24 mouse cellular contexts compared by ENCODE assay signal in genomic region chr7:96203812-96204560, GRCm38 (mm10). TPM values are rescaled to one million over a fixed set of nuclear protein-coding genes. Genes with fewer than 3 reads are reported as not detected.
A peak's percentile ranks its signal among the peaks of the same experiment; 100 is the strongest.
DNase-seq lines count a peak whose midpoint lies in the region; ATAC-seq lines count a peak whose summit lies in the region.
"Had no signal": no experiment of that assay in that cellular context is flagged by ENCODE, and none has a peak within 500 bp of the region (broad histone marks: within the 10 kb centered on the region; RNA-seq: fewer than 3 reads in every experiment).

No protein-coding gene starts in this region.

- H3K27ac ChIP-seq in midbrain, embryonic 11.5 days (ENCODE audit: low read depth, low read length), result no peak overlapping the region
- no peak overlapping the region for H3K27ac ChIP-seq in midbrain, embryonic 13.5 days
- H3K27ac ChIP-seq: embryonic facial prominence, embryonic 12.5 days; embryonic facial prominence, embryonic 15.5 days; hindbrain, embryonic 12.5 days; hindbrain, embryonic 15.5 days had no signal

- H3K9me3 ChIP-seq in midbrain, embryonic 11.5 days (ENCODE audit: control insufficient read depth, low read length), result no peaks in the 10 kb centered on the region
- H3K9me3 ChIP-seq in midbrain, embryonic 13.5 days, result no peaks in the 10 kb centered on the region
- H3K9me3 ChIP-seq: embryonic facial prominence, embryonic 12.5 days; embryonic facial prominence, embryonic 15.5 days; hindbrain, embryonic 12.5 days; hindbrain, embryonic 15.5 days had no signal

- no peak for ATAC-seq in midbrain, embryonic 11.5 days (ENCODE audit: low FRiP score)
- no peak for ATAC-seq in midbrain, embryonic 13.5 days
- ATAC-seq: activated CD4-positive, CD25-positive, alpha-beta regulatory T cell, adult 4 months; CD4-positive, CD25-positive, alpha-beta regulatory T cell, adult 4 months; forebrain, embryonic 14.5 days; forebrain, postnatal 0 days; intestine, postnatal 0 days; Patski had no signal

- H3K36me3 ChIP-seq in midbrain, embryonic 11.5 days (ENCODE audit: control insufficient read depth, insufficient read depth, low read length), result no peaks in the 10 kb centered on the region
- H3K36me3 ChIP-seq in midbrain, embryonic 13.5 days, result no peaks in the 10 kb centered on the region
- H3K36me3 ChIP-seq: embryonic facial prominence, embryonic 12.5 days; embryonic facial prominence, embryonic 15.5 days; hindbrain, embryonic 12.5 days; hindbrain, embryonic 15.5 days had no signal

- H3K9ac ChIP-seq in midbrain, embryonic 11.5 days (ENCODE audit: low read length), result no peak overlapping the region
- no peak overlapping the region for H3K9ac ChIP-seq in midbrain, embryonic 13.5 days (replicated peaks)
- H3K9ac ChIP-seq: embryonic facial prominence, embryonic 12.5 days; embryonic facial prominence, embryonic 15.5 days; forebrain, postnatal 0 days; hindbrain, embryonic 12.5 days; hindbrain, embryonic 15.5 days had no signal

- no peak overlapping the region for H3K4me2 ChIP-seq in midbrain, embryonic 11.5 days
- H3K4me2 ChIP-seq in midbrain, embryonic 13.5 days (replicated peaks), result no peak overlapping the region
- H3K4me2 ChIP-seq: embryonic facial prominence, embryonic 12.5 days; embryonic facial prominence, embryonic 15.5 days; heart, embryonic 11.5 days; hindbrain, embryonic 12.5 days; hindbrain, embryonic 15.5 days had no signal

- peak; percentile 54 for DNase-seq in midbrain, embryonic 11.5 days (ENCODE audit: low spot score, missing footprints)
- DNase-seq in ES-CJ7 (ENCODE audit: low read depth, low spot score) (peak; percentile 67), ZHBTc4 (ENCODE audit: low read depth, low spot score) (peak; percentile 86)
- no peak for DNase-seq in c-Kit-positive CD71-positive TER-119-positive erythroid progenitor cells, embryonic 14.5 days (ENCODE audit: low spot score)
- no peak for DNase-seq in yolk sac, embryonic 10.5 days (ENCODE audit: low spot score)
- DNase-seq: adrenal gland, adult 8-10 months; adrenal gland, postnatal 36 days; cerebellum, adult 11 months; cerebellum, adult 2 months; cerebellum, adult 9-11 months; cerebellum, postnatal 25 days; forebrain, postnatal 0 days; gastrocnemius, postnatal 25 days had no signal

- peaks cover 9% of the 10 kb centered on the region for H3K4me1 ChIP-seq in midbrain, embryonic 11.5 days (ENCODE audit: control insufficient read depth, insufficient read depth, low read length)
- peaks cover 6% of the 10 kb centered on the region; the same call in 1 of the 2 replicates for H3K4me1 ChIP-seq in midbrain, embryonic 13.5 days (replicated peaks)

- peaks cover 6% of the 10 kb centered on the region; the same call in 1 of the 2 replicates for H3K27me3 ChIP-seq in midbrain, embryonic 11.5 days (ENCODE audit: control insufficient read depth, insufficient read depth, low read length)
- H3K27me3 ChIP-seq in midbrain, embryonic 13.5 days, result peaks cover 28% of the 10 kb centered on the region
- H3K27me3 ChIP-seq: embryonic facial prominence, embryonic 12.5 days; embryonic facial prominence, embryonic 15.5 days; Patski had no signal

- 74% methylated on average over 10 of the region's 10 CpGs for WGBS in midbrain, embryonic 11.5 days
- WGBS in midbrain, embryonic 13.5 days, result 76% methylated on average over 10 of the region's 10 CpGs

- no peak overlapping the region for H3K4me3 ChIP-seq in midbrain, embryonic 11.5 days (ENCODE audit: low read depth, low read length)
- no peak overlapping the region for H3K4me3 ChIP-seq in midbrain, embryonic 13.5 days (replicated peaks)
- H3K4me3 ChIP-seq: embryonic facial prominence, embryonic 12.5 days; embryonic facial prominence, embryonic 15.5 days; hindbrain, embryonic 12.5 days; hindbrain, embryonic 15.5 days had no signal

RNA-seq across cellular contexts. Expression of gene Tenm4, which starts 32.9 kb away (rescaled TPM):
- 21.1 and 24.8 TPM in 2 replicates for polyA plus RNA-seq in midbrain, embryonic 11.5 days (2014; fragmentation: Nextera tagmentation; extraction: Ambion mirVana)
- 41.9 and 47.1 TPM in 2 replicates for polyA plus RNA-seq in midbrain, embryonic 13.5 days (2015; fragmentation: Nextera tagmentation; extraction: Ambion mirVana)

Comparison
In these comparisons a context has a peak if more than half of its experiments do, and no peak if none do; other contexts are left out.
1. DNase-seq: peak in midbrain, embryonic 11.5 days (single experiment), ES-CJ7 (single experiment) and ZHBTc4 (single experiment); none in c-Kit-positive CD71-positive TER-119-positive erythroid progenitor cells, embryonic 14.5 days (single experiment) and yolk sac, embryonic 10.5 days (single experiment).